Mouse (Mus musculus) liver, adult 2 months (tissue): ENCODE data around the gene Mea1. TPM values are rescaled to one million over a fixed set of nuclear protein-coding genes. Genes with fewer than 3 reads are reported as not detected.

ENCODE experiments used
- DNase-seq: peaks from one replicate; pipeline ENCODE4 v3.0.0-alpha.2; 2011; ENCODE audit warnings: low read depth, low spot score; ENCODE audit errors: extremely low read depth
- H3K27ac ChIP-seq: fragments of 200-500 bp; replicated peaks from 2 replicates; pipeline ENCODE4 v1.5.1; 2012; ENCODE audit warnings: low read depth, mild to moderate bottlenecking, control low read depth, inconsistent platforms, low read length; ENCODE audit not compliant: insufficient read depth
- H3K27me3 ChIP-seq: fragments of 200-500 bp; 2 replicates; pipeline ENCODE4 v1.6.1; 2012; ENCODE audit warnings: mild to moderate bottlenecking, moderate library complexity, low read length, inconsistent platforms; ENCODE audit not compliant: control insufficient read depth, insufficient read depth
- H3K36me3 ChIP-seq: fragments of 200-500 bp; 2 replicates; pipeline ENCODE4 v1.6.1; 2012; ENCODE audit warnings: low read length, inconsistent platforms; ENCODE audit not compliant: control insufficient read depth, insufficient read depth
- H3K4me1 ChIP-seq: fragments of 200-500 bp; 2 replicates; pipeline ENCODE4 v1.6.1; 2011; ENCODE audit warnings: low read length; ENCODE audit not compliant: control insufficient read depth, insufficient read depth
- H3K4me3 ChIP-seq: fragments of 200-500 bp; 2 replicates; pipeline ENCODE4 v1.5.1; 2011; ENCODE audit warnings: low read depth, mild to moderate bottlenecking, control low read depth, low read length, moderate library complexity; ENCODE audit not compliant: insufficient read depth
- H3K79me2 ChIP-seq: fragments of 200-500 bp; 2 replicates; pipeline ENCODE4 v1.6.1; 2012; ENCODE audit warnings: inconsistent platforms, mild to moderate bottlenecking, low read length, moderate library complexity; ENCODE audit not compliant: control insufficient read depth, insufficient read depth
- H3K9ac ChIP-seq: fragments of 200-500 bp; 2 replicates; pipeline ENCODE4 v1.6.1; 2012; ENCODE audit warnings: low read depth, mild to moderate bottlenecking, control low read depth, inconsistent platforms, low read length
- CTCF ChIP-seq: fragments of 200-500 bp; IDR thresholded peaks from 2 replicates; pipeline ENCODE4 v1.5.1; 2011; ENCODE audit warnings: low read depth, low read length, control low read depth
- POLR2A ChIP-seq: fragments of 200-500 bp; IDR thresholded peaks from 2 replicates; pipeline ENCODE4 v1.6.1; 2011; ENCODE audit warnings: low read length, control low read depth; ENCODE audit not compliant: insufficient read depth; ENCODE audit errors: extremely low read depth
- WGBS: fragments of 180-500 bp; shearing (Covaris S2); methylation state at CpG from one replicate; pipeline ENCODE4 v1.1.7; 2018; 5-methylcytosine and 5-hydroxymethylcytosine counted together
- polyA plus RNA-seq: library from polyadenylated mRNA; depleted of rRNA; stranded (reverse); fragments of >200 nt; gene quantifications from 2 replicates; pipeline ENCODE4 v1.2.3, GENCODE M21; 2012; rRNA removed
- total RNA-seq: library from RNA; depleted of rRNA; stranded (reverse); fragments of >200 nt; gene quantifications from 2 replicates; pipeline ENCODE4 v1.2.3, GENCODE M21; 2014; rRNA removed

Mea1 gene
- total and polyA plus RNA-seq, 2 experiments: 55.2 to 60.4 TPM

- Histone ChIP-seq H3K9ac (peak overlapping the region; percentile 93), H3K79me2 (no peaks in the 10 kb centered on the region), H3K27me3 (no peaks in the 10 kb centered on the region), H3K27ac (peak overlapping the region; percentile 98), H3K36me3 (peaks cover 10% of the 10 kb centered on the region), H3K4me1 (peaks cover 11% of the 10 kb centered on the region), H3K4me3 (peak overlapping the region; percentile 83)
- TF ChIP-seq CTCF: no peak
- peak; percentile 31; the same call in 1 of the 2 replicates for TF ChIP-seq POLR2A
- DNase-seq: peak; percentile 72
- 9% methylated on average over 11 of the region's 11 CpGs for WGBS
These were observed 49.9 kb downstream of the Mea1 start for GRCm38 (mm10) chr17:46728496-46728895.

DNA sequence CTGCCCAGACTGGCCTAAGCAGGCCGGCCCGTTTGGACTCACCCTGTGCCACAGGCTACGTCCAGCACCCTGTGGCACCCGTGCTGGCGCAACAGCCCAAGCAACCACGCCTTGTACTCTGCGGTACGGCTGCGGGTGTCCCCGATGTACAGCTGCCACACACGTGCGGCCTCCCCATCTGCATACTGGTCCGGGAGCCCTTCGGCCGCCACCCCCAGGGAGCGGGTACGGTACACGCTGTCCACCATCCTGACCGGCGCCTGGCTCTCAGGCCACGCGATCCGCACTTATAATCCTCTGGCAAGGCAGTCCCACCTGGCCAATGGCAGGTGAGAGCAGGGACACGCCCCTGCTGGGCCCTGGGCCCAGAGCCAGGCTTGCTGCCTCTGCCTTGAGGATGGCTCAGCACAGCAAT lies 50.3 kb downstream of the Mea1 start, which contains the start of gene Gnmt:
Gene Gnmt (minus strand): TSS at position 265 of the 415 bp plus-strand sequence.
- TF ChIP-seq POLR2A: peak; percentile 99
- TF ChIP-seq CTCF: no peak
- H3K27me3 ChIP-seq: no peaks in the 10 kb centered on the region
- peaks cover 15% of the 10 kb centered on the region for H3K4me1 ChIP-seq
- peak within 1 kb of the TSS; percentile 98 for H3K27ac ChIP-seq
- DNase-seq: peak; percentile 94
- H3K79me2 ChIP-seq: no peaks in the 10 kb centered on the region
- H3K4me3 ChIP-seq: peak within 1 kb of the TSS; percentile 83
- WGBS: 16% methylated on average over 24 of the region's 24 CpGs
- peaks cover 10% of the 10 kb centered on the region for H3K36me3 ChIP-seq
- H3K9ac ChIP-seq: peak within 1 kb of the TSS; percentile 93

Other genes starting within 250 kb of the Mea1 start
- not detected in 2 replicates for gene Crip3, start 249.9 kb upstream of the Mea1 start, total RNA-seq
- gene Crip3, start 249.9 kb upstream of the Mea1 start, polyA plus RNA-seq: 0.70 and 1.4 TPM in 2 replicates
- 10.3 and 27.9 TPM in 2 replicates for gene Slc22a7, start 240.3 kb upstream of the Mea1 start, total RNA-seq
- 46.8 and 47.9 TPM in 2 replicates for gene Slc22a7, start 240.3 kb upstream of the Mea1 start, polyA plus RNA-seq
- 0.07 and 0.18 TPM in 2 replicates for gene Ttbk1, start 191.1 kb upstream of the Mea1 start, total RNA-seq
- 0.15 and 0.22 TPM in 2 replicates for gene Ttbk1, start 191.1 kb upstream of the Mea1 start, polyA plus RNA-seq
- gene Dnph1, start 182.1 kb upstream of the Mea1 start, total RNA-seq: 6.6 and 9.0 TPM in 2 replicates
- gene Dnph1, start 182.1 kb upstream of the Mea1 start, polyA plus RNA-seq: 13.1 and 13.3 TPM in 2 replicates
- 4.1 and 5.1 TPM in 2 replicates for gene Cul9, start 132.4 kb upstream of the Mea1 start, total RNA-seq
- gene Cul9, start 132.4 kb upstream of the Mea1 start, polyA plus RNA-seq: 5.7 and 10.1 TPM in 2 replicates
- 3.4 and 5.4 TPM in 2 replicates for gene Srf, start 122.6 kb upstream of the Mea1 start, total RNA-seq
- 32.2 and 45.6 TPM in 2 replicates for gene Srf, start 122.6 kb upstream of the Mea1 start, polyA plus RNA-seq
- 0.65 and 0.87 TPM in 2 replicates for gene Ptk7, start 49.3 kb upstream of the Mea1 start, total RNA-seq
- gene Ptk7, start 49.3 kb upstream of the Mea1 start, polyA plus RNA-seq: 0.40 and 0.66 TPM in 2 replicates
- gene Klc4, start 32.8 kb upstream of the Mea1 start, total RNA-seq: 48.1 and 49.0 TPM in 2 replicates
- gene Klc4, start 32.8 kb upstream of the Mea1 start, polyA plus RNA-seq: 46.6 and 55.5 TPM in 2 replicates
- 58.5 and 71.1 TPM in 2 replicates for gene Mrpl2, start 32.6 kb upstream of the Mea1 start, total RNA-seq
- gene Mrpl2, start 32.6 kb upstream of the Mea1 start, polyA plus RNA-seq: 95.1 and 97.3 TPM in 2 replicates
- gene Cul7, start 28.5 kb upstream of the Mea1 start, total RNA-seq: 5.0 and 5.4 TPM in 2 replicates
- gene Cul7, start 28.5 kb upstream of the Mea1 start, polyA plus RNA-seq: 5.6 and 7.1 TPM in 2 replicates
- 20.3 TPM in 2 replicates for gene Rrp36, start 4.4 kb upstream of the Mea1 start, total RNA-seq
- gene Rrp36, start 4.4 kb upstream of the Mea1 start, polyA plus RNA-seq: 31.6 and 33.5 TPM in 2 replicates
- 23.9 and 44.0 TPM in 2 replicates for gene Klhdc3, start 2.1 kb downstream of the Mea1 start, total RNA-seq
- 68.8 and 74.6 TPM in 2 replicates for gene Klhdc3, start 2.1 kb downstream of the Mea1 start, polyA plus RNA-seq
- gene Ppp2r5d, start 26.3 kb downstream of the Mea1 start, total RNA-seq: 13.6 and 14.8 TPM in 2 replicates
- 22.8 and 24.0 TPM in 2 replicates for gene Ppp2r5d, start 26.3 kb downstream of the Mea1 start, polyA plus RNA-seq
- 39.5 and 46.4 TPM in 2 replicates for gene Pex6, start 32.7 kb downstream of the Mea1 start, total RNA-seq
- gene Pex6, start 32.7 kb downstream of the Mea1 start, polyA plus RNA-seq: 94.8 and 104 TPM in 2 replicates
- gene Gnmt, start 50.4 kb downstream of the Mea1 start, total RNA-seq: 3,482 and 4,252 TPM in 2 replicates
- 4,950 and 5,107 TPM in 2 replicates for gene Gnmt, start 50.4 kb downstream of the Mea1 start, polyA plus RNA-seq
- 28.5 and 28.6 TPM in 2 replicates for gene Cnpy3, start 73.4 kb downstream of the Mea1 start, total RNA-seq
- 38.3 and 40.7 TPM in 2 replicates for gene Cnpy3, start 73.4 kb downstream of the Mea1 start, polyA plus RNA-seq
- not detected in 2 replicates for gene Ptcra, start 84.9 kb downstream of the Mea1 start, total RNA-seq
- 0.06 TPM in 1 of 2 replicates, not detected in the other for gene Ptcra, start 84.9 kb downstream of the Mea1 start, polyA plus RNA-seq
- 97.6 and 124 TPM in 2 replicates for gene 2310039H08Rik, start 93.8 kb downstream of the Mea1 start, total RNA-seq
- 167 and 185 TPM in 2 replicates for gene 2310039H08Rik, start 93.8 kb downstream of the Mea1 start, polyA plus RNA-seq
- gene Rpl7l1, start 103.9 kb downstream of the Mea1 start, total RNA-seq: 41.2 and 43.6 TPM in 2 replicates
- 21.6 and 24.6 TPM in 2 replicates for gene Rpl7l1, start 103.9 kb downstream of the Mea1 start, polyA plus RNA-seq
- 7.9 and 13.5 TPM in 2 replicates for gene Bicral, start 179.7 kb downstream of the Mea1 start, total RNA-seq
- 3.2 and 3.9 TPM in 2 replicates for gene Bicral, start 179.7 kb downstream of the Mea1 start, polyA plus RNA-seq
- gene Tbcc, start 211.9 kb downstream of the Mea1 start, total RNA-seq: 8.5 and 10.0 TPM in 2 replicates
- 16.0 and 17.0 TPM in 2 replicates for gene Tbcc, start 211.9 kb downstream of the Mea1 start, polyA plus RNA-seq
- gene Prph2, start 231.7 kb downstream of the Mea1 start, total RNA-seq: not detected in 2 replicates
- gene Prph2, start 231.7 kb downstream of the Mea1 start, polyA plus RNA-seq: 0.02 TPM in 1 of 2 replicates, not detected in the other